Mouse (Mus musculus) limb, embryonic 11.5 days (tissue): ENCODE measurements around the gene Anpep. TPM values are rescaled to one million over a fixed set of nuclear protein-coding genes. Genes with fewer than 3 reads are reported as not detected.
"Not testable (repeated sequence)": the region's sequence is repeated elsewhere in the genome, so short reads cannot be mapped to it uniquely, and the experiment has no call there.

ENCODE experiments used
- ATAC-seq: fragments of 200-750 bp; cut with Nextera tagmentation; 2 replicates; pipeline ENCODE4 v1.8.0; 2017; ENCODE audit warnings: low read depth; ENCODE audit not compliant: insufficient number of reproducible peaks, low FRiP score, low TSS enrichment
- DNase-seq: peaks from one replicate; pipeline ENCODE4 v3.0.0-alpha.2; 2015; ENCODE audit warnings: low spot score
- H3K27ac ChIP-seq: fragments of 300-500 bp; sonication (generic); replicated peaks from 2 replicates; pipeline ENCODE4 v1.5.1; 2014; ENCODE audit warnings: low read depth, mild to moderate bottlenecking, low read length
- H3K27me3 ChIP-seq: fragments of 300-500 bp; sonication (generic); 2 replicates; pipeline ENCODE4 v1.6.1; 2014; ENCODE audit warnings: mild to moderate bottlenecking, low read length, mixed read lengths; ENCODE audit not compliant: control insufficient read depth, insufficient read depth
- H3K36me3 ChIP-seq: fragments of 300-500 bp; sonication (generic); 2 replicates; pipeline ENCODE4 v1.6.1; 2014; ENCODE audit warnings: mild to moderate bottlenecking, low read length, moderate library complexity, mixed read lengths; ENCODE audit not compliant: control insufficient read depth, insufficient read depth
- H3K4me1 ChIP-seq: fragments of 300-500 bp; sonication (generic); 2 replicates; pipeline ENCODE4 v1.6.1; 2014; ENCODE audit warnings: low read length, mixed read lengths; ENCODE audit not compliant: control insufficient read depth, insufficient read depth
- H3K4me2 ChIP-seq: fragments of 300-500 bp; sonication (generic); 2 replicates; pipeline ENCODE4 v1.6.1; 2014; ENCODE audit warnings: low read depth, mild to moderate bottlenecking, moderate library complexity; ENCODE audit not compliant: severe bottlenecking
- H3K4me3 ChIP-seq: fragments of 300-500 bp; sonication (generic); 2 replicates; pipeline ENCODE4 v1.5.1; 2014; ENCODE audit warnings: low read depth, low read length
- H3K9ac ChIP-seq: fragments of 300-500 bp; sonication (generic); 2 replicates; pipeline ENCODE4 v1.6.1; 2014; ENCODE audit warnings: mild to moderate bottlenecking, low read length
- H3K9me3 ChIP-seq: fragments of 300-500 bp; sonication (generic); 2 replicates; pipeline ENCODE4 v1.6.1; 2016; ENCODE audit warnings: low read length; ENCODE audit not compliant: control insufficient read depth
- WGBS: fragments of 180-500 bp; shearing (Covaris S2); extraction: QIAGEN DNeasy Blood & Tissue Kit; methylation state at CpG from one replicate; pipeline ENCODE4 v1.1.7; 2014; 5-methylcytosine and 5-hydroxymethylcytosine counted together
- polyA plus RNA-seq: library from polyadenylated mRNA; unstranded; fragments of >200 nt; fragmentation: Nextera tagmentation; extraction: Ambion mirVana; gene quantifications from 2 replicates; pipeline ENCODE4 v1.2.1, GENCODE M21; 2014

The Anpep gene
- polyA plus RNA-seq, 1 experiment from 2014 or later = 13.1 TPM

DNA sequence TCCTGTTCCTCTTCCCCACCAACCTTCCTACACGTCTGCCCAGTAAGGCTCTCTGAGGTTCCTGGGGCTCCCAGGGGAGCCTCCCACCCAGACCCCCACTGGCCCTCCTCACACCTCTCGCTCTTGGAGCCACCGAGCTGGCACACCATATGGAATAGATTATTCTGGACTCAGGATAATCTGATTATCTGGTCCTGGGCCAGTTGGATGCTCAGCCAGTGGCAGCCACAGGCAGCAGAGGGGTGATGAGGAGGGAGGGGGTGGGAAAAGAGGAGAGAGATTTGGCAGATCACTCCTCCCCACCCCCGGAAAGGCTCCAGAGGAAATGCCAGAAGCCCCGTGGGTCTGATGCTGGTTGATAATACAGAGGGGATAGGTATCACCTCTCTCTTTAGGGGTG lies 62.3 kb downstream of the Anpep start:
- Histone ChIP-seq H3K4me1 (no peaks in the 10 kb centered on the region), H3K4me3 (no peak overlapping the region), H3K27ac (no peak overlapping the region), H3K9ac (no peak overlapping the region), H3K4me2 (no peak overlapping the region), H3K36me3 (no peaks in the 10 kb centered on the region), H3K9me3 (no peaks in the 10 kb centered on the region), H3K27me3 (peaks cover 15% of the 10 kb centered on the region)
- DNase-seq = no peak
- ATAC-seq = no peak
- 22% methylated on average over 5 of the region's 5 CpGs for WGBS

DNA sequence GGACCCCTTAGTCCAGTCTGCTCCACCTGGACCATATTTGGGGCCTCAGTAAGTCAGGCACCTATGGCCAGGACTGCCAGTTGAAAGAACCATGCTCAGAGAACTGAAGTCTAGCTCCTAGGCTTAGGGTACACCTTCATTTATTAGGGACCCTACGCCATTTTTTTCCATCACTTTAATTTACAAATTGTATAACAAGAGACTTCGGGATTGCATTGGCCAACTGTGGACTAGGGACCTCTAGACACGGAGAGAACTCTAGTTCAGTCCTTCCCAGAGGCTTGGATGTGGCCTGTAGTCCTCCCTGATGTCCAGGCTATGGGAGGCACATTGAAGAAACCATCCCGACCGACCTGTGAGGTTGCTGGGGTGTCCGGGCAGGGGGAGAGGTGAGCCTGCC lies 67.2 kb downstream of the Anpep start, which contains the start of gene Mesp1:
Gene Mesp1 (minus strand): TSS at position 101 of the 400 bp plus-strand sequence.
- WGBS = 65% methylated on average over 6 of the region's 6 CpGs
- no peak for ATAC-seq
- peaks cover 45% of the 10 kb centered on the region for H3K27me3 ChIP-seq

DNA sequence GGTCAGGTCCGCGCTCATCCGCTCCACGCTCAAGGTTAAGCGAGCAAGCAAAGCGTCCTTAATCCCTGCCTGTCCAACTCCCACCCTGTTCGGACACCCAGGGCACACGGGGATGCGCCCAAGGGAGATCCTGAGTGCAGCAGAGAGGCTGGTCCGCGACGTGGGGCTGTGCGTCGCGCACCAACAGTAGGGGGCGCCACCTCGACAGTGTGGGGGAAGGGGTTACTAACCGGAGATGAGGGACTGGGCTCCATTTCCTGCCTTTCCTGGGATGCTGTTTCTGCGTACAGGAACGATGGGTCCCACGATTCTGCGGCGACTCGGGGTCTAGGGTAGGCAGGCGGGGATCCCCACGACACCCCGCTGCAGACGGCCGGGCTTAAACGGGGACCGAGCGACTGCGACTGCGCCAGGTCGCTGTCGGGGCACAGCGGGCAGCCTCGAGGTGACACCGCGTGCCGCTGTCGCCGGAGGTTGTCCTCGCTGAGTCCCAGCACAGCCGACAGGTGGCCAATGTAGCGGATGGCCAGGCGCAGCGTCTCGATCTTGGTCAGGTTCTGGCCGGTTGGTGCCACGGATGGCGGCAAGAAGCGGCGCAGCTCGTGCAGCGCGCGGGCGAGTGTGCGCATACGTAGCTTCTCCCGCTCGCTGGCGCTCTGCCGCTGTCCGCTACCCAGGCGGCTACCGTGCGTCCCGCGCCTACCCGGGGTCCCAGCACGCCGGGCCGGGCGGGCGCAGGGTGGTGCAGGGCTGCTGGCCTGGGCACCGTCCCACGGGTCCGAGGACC lies 68.0 kb downstream of the Anpep start:
- DNase-seq (peak; percentile 72), ATAC-seq (peak; percentile 45)
- peak overlapping the region; percentile 43; the same call in 1 of the 2 replicates for H3K9ac ChIP-seq
- peak overlapping the region; percentile 71 for H3K4me2 ChIP-seq
- WGBS = under 1% methylated on average over 79 of the region's 80 CpGs
- H3K4me3 ChIP-seq = peak overlapping the region; percentile 40
- H3K4me1 ChIP-seq = peaks cover 3% of the 10 kb centered on the region
- H3K9me3 ChIP-seq = no peaks in the 10 kb centered on the region
- H3K27me3 ChIP-seq = peaks cover 45% of the 10 kb centered on the region
- H3K27ac ChIP-seq = no peak overlapping the region
- H3K36me3 ChIP-seq = no peaks in the 10 kb centered on the region

More for the DNA sequence above, 67.2 kb downstream of the Anpep start, which contains the start of gene Mesp1:
- H3K4me1 ChIP-seq = peaks cover 3% of the 10 kb centered on the region
- peak within 1 kb of the TSS; percentile 43; the same call in 1 of the 2 replicates for H3K9ac ChIP-seq
- H3K4me2 ChIP-seq = peak within 1 kb of the TSS; percentile 71
- H3K27ac ChIP-seq = no peak within 1 kb of the TSS
- peak within 1 kb of the TSS; percentile 40 for H3K4me3 ChIP-seq
- H3K36me3 ChIP-seq = no peaks in the 10 kb centered on the region
- no peaks in the 10 kb centered on the region for H3K9me3 ChIP-seq
- no peak for DNase-seq

DNA sequence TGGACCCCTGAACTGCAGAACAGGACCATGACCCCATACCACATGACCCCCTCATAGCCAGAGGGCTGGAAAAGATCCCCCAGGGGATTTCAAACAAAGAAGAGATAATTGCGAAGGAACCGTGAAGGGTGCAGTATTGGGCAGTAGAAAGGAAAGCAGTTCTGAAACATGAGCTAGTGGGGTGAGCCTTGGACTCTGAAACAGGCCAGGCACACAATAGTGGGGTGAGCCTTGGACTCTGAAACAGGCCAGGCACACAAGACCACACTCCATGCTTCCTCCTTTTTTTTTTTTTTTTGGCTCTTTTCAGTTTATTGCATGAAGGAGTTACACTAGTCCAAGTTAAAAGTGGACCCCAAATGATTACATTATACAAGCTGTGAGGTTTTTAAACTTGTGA lies 71.0 kb downstream of the Anpep start:
- not testable (repeated sequence) for DNase-seq, H3K9ac ChIP-seq, H3K9me3 ChIP-seq, H3K27ac ChIP-seq, H3K4me3 ChIP-seq, H3K4me1 ChIP-seq, H3K4me2 ChIP-seq, ATAC-seq, H3K36me3 ChIP-seq
- H3K27me3 ChIP-seq = peaks cover 42% of the 10 kb centered on the region
- WGBS = 12% methylated on average over 2 of the region's 2 CpGs

DNA sequence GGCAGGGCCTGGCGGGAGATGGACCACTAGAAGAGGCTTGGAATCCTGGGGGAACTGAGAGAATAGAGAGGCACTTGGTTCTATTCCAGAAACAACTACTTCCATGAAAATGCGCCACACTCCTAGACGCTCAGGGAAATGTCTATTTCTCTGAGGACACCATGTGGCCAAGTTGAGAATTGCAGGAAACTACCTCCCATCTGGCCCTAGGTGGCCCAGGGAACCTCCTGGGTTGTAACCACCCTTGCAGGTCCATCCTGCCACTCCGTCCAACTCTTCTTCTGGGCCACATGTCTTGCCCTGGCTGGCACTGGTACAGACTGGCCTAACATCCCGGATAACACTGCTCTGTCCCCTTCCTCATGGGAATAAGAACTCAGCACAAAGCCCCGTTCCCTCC lies 74.6 kb downstream of the Anpep start:
- Histone ChIP-seq H3K36me3 (no peaks in the 10 kb centered on the region), H3K4me3 (no peak overlapping the region), H3K9ac (no peak overlapping the region), H3K27ac (no peak overlapping the region), H3K9me3 (no peaks in the 10 kb centered on the region), H3K27me3 (peaks cover 9% of the 10 kb centered on the region), H3K4me1 (0 out of 2 replicates have a peak, but pooled peaks cover 2% of the 10 kb centered on the region), H3K4me2 (no peak overlapping the region)
- DNase-seq (peak; percentile 84), ATAC-seq (0 out of 2 replicates have a peak, but pooled peaks have one; percentile 32)
- 17% methylated on average over 6 of the region's 6 CpGs for whole genome bisulfite sequencing

DNA sequence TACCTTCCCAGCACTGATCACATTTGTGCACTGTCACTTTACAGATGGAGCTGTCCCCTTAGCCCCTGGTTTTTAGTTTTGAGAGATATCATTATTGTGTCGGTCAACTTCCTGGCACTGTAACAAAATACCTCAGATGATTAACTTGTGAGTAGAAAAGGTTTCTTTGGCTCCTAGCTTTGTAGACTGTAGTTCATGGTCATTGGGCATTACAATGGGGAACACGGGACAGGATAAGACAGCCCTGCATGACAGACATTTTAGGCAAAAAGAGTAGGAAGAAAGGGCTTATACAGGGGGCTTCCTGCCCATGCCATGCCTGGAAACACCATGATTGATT lies 78.4 kb downstream of the Anpep start:
- H3K27ac ChIP-seq = no peak overlapping the region
- H3K36me3 ChIP-seq = no peaks in the 10 kb centered on the region
- no peaks in the 10 kb centered on the region for H3K9me3 ChIP-seq
- no peak overlapping the region for H3K4me3 ChIP-seq
- no peak overlapping the region for H3K4me2 ChIP-seq
- H3K4me1 ChIP-seq = 0 out of 2 replicates have a peak, but pooled peaks cover 6% of the 10 kb centered on the region
- no peak for ATAC-seq
- no peaks in the 10 kb centered on the region for H3K27me3 ChIP-seq
- WGBS = 91% methylated on average over 2 of the region's 2 CpGs
- no peak overlapping the region for H3K9ac ChIP-seq
- no peak for DNase-seq

DNA sequence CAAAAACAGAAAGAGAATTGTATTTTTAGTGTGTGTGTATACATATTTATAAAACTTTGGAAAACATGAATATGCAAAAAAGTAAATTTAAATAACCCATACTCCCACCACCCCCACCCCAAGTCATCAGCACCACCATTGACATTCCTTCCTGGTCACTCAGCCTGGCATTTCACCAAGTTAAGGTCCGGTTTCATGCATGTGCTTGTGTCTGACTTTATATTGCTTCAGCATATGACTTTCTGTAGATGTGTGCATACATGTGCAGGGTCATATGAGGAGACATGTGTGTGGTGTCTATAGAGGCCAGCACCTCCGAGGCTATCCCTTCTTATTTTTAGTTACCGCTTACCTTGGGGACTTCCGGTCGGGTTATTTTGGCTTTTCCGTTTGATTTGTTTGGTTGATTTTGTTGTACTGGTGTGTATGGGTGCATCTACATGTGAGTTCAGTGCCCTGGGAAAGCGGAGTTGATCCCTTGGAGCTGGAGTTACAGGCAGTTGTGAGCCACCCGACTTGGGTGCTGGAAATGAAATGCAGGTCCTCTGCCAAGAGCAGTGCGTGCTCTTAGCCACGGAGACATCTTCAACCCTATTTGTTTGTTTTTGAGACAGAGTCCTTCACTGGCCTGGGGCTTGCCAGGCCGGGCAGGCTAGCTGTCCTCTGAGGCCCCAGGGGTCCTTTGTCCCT lies 78.9 kb downstream of the Anpep start:
- Histone ChIP-seq H3K4me3 (no peak overlapping the region), H3K27me3 (no peaks in the 10 kb centered on the region), H3K4me2 (no peak overlapping the region), H3K9ac (no peak overlapping the region), H3K9me3 (no peaks in the 10 kb centered on the region), H3K27ac (no peak overlapping the region), H3K36me3 (no peaks in the 10 kb centered on the region), H3K4me1 (0 out of 2 replicates have a peak, but pooled peaks cover 6% of the 10 kb centered on the region)
- ATAC-seq = no peak
- DNase-seq = no peak
- 86% methylated on average over 11 of the region's 11 CpGs for whole genome bisulfite sequencing
